Mouse (Mus musculus) brain, embryonic 14.5 days (tissue): ENCODE data around the gene Pla2g4e.

Experiments
- CTCF ChIP-seq: fragments of 200-500 bp; IDR thresholded peaks from 2 replicates; pipeline ENCODE4 v1.5.1; 2012; ENCODE audit warnings: inconsistent platforms, mild to moderate bottlenecking, moderate library complexity, borderline replicate concordance; ENCODE audit not compliant: insufficient read depth, insufficient read length; ENCODE audit errors: extremely low read depth
- POLR2A ChIP-seq: fragments of 200-500 bp; IDR thresholded peaks from 2 replicates; pipeline ENCODE4 v1.6.1; 2012; ENCODE audit warnings: mild to moderate bottlenecking, inconsistent platforms, borderline replicate concordance; ENCODE audit not compliant: poor library complexity, insufficient read depth, insufficient read length, severe bottlenecking; ENCODE audit errors: extremely low read depth

DNA sequence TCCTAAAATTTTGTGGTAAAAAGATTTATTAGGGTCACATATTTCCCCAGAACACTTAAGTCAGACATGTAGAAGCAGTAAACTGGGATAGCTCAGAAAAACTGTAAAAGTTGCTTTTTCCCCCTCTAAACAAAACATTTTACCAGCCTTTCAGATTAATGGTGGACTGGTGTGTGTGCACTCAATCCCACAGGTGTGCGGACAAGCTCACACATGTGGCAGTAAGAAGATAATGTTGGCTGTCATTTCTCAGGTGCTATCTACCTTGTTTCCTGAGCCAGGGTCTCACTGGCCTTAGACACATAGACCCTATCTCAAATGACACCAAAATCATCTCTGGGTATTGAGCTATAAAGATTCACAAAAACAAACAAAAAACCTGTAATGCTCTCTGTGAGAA, 119.7 kb downstream of the Pla2g4e start:
- no peak for TF ChIP-seq CTCF
- TF ChIP-seq POLR2A = no peak
